Mouse (Mus musculus) E14TG2a.4 (cell line): ENCODE results near the gene Clta.

Source experiments
- CTCF ChIP-seq: conservative IDR thresholded peaks from 2 replicates; pipeline ENCODE4 v1.5.1; 2014; ENCODE audit warnings: low read length
- NANOG ChIP-seq: IDR thresholded peaks from 2 replicates; pipeline ENCODE4 v1.6.1; 2014; ENCODE audit warnings: borderline replicate concordance, low read length, mixed read lengths
- POU5F1 ChIP-seq: IDR thresholded peaks from 2 replicates; pipeline ENCODE4 v1.6.1; 2014; ENCODE audit warnings: low read length, borderline replicate concordance

DNA sequence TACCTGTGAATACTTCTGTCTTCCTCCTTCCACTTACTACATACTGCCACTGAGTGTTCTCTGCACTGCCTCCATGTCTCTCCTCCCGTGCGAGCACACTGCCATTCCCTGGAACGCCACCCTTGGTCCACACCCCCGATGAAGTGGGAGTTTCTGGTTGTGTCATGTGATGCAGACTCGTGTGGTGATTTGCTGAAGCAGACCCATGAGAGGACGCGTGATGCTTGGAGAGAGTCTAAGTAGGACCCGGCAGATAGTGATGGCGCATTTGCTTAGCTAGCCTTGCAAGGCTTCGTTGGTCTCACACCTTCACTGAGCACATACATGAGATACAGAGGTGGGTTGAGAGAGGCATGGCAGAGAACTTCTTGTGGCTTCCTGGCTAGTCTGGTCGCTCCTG is 11.2 kb upstream of the Clta start:
- TF ChIP-seq CTCF, result no peak
- TF ChIP-seq NANOG, result no peak
- TF ChIP-seq POU5F1, result no peak
